Mouse (Mus musculus) CH12.LX (cell line): ENCODE measurements around the gene Gm20388. TPM values are rescaled to one million over a fixed set of nuclear protein-coding genes. Genes with fewer than 3 reads are reported as not detected.

ENCODE experiments used
- DNase-seq: peaks from one replicate; pipeline ENCODE4 v3.0.0-alpha.2; 2013; ENCODE audit errors: extremely low read depth
- H3K27ac ChIP-seq: 2 replicates; pipeline ENCODE4 v1.5.1; 2012; ENCODE audit warnings: low read depth, mild to moderate bottlenecking, control low read depth, moderate library complexity; ENCODE audit not compliant: insufficient read depth
- H3K27me3 ChIP-seq: replicated peaks from 2 replicates; pipeline ENCODE3; 2012; ENCODE audit warnings: inconsistent platforms
- H3K36me3 ChIP-seq, 2 experiments: replicated peaks in 1 of 2; 2 replicates each; pipeline versions ENCODE3 to v1.6.1; 2012; ENCODE audit warnings: inconsistent platforms in 1 of 2, low read length in 1 of 2, mild to moderate bottlenecking in 1 of 2, mixed read lengths in 1 of 2, moderate library complexity in 1 of 2; ENCODE audit not compliant: control insufficient read depth in 1 of 2, insufficient read depth in 1 of 2
- H3K4me1 ChIP-seq, 2 experiments: 2 replicates each; pipeline ENCODE4 v1.6.1; 2012; ENCODE audit warnings: inconsistent platforms in 1 of 2, moderate library complexity in 1 of 2; ENCODE audit not compliant: insufficient read depth in 2 of 2, control insufficient read depth in 1 of 2
- H3K4me2 ChIP-seq: 2 replicates; pipeline ENCODE4 v1.6.1; 2012; ENCODE audit warnings: low read depth, mild to moderate bottlenecking, control low read depth; ENCODE audit not compliant: poor library complexity, insufficient read depth, severe bottlenecking
- H3K4me3 ChIP-seq, 3 experiments: fragments of 150-350 bp in 1 of 3; sonication (generic) in 1 of 3; replicated peaks in 1 of 3; 2 replicates each; pipeline versions ENCODE3 to v1.5.1; 2011 to 2012; ENCODE audit warnings: low read depth in 2 of 3, low read length in 2 of 3, mild to moderate bottlenecking in 2 of 3, moderate library complexity in 2 of 3, control low read depth in 1 of 3, improper control_type of control experiment in 1 of 3, inconsistent platforms in 1 of 3, mixed read lengths in 1 of 3; ENCODE audit not compliant: poor library complexity in 1 of 3
- H3K79me2 ChIP-seq: replicated peaks from 2 replicates; pipeline ENCODE4 v1.6.1; 2012; ENCODE audit warnings: mild to moderate bottlenecking, moderate library complexity; ENCODE audit not compliant: control insufficient read depth, poor library complexity, insufficient read depth, severe bottlenecking; ENCODE audit errors: extremely low read depth
- H3K9ac ChIP-seq: 2 replicates; pipeline ENCODE4 v1.6.1; 2012; ENCODE audit warnings: low read depth, mild to moderate bottlenecking, control low read depth, moderate library complexity; ENCODE audit not compliant: insufficient read depth
- H3K9me3 ChIP-seq: replicated peaks from 2 replicates; pipeline ENCODE3; 2012; ENCODE audit warnings: low read length, inconsistent platforms, mixed read lengths
- BHLHE40 ChIP-seq: IDR thresholded peaks from 2 replicates; pipeline ENCODE4 v1.6.1; 2011; ENCODE audit warnings: mild to moderate bottlenecking, low read depth, low read length, improper control_type of control experiment
- ETS1 ChIP-seq: conservative IDR thresholded peaks from 2 replicates; pipeline ENCODE4 v1.6.1; 2012; ENCODE audit warnings: low read depth, mild to moderate bottlenecking, inconsistent platforms, low read length, improper control_type of control experiment, moderate library complexity
- GABPA ChIP-seq: IDR thresholded peaks from 2 replicates; pipeline ENCODE4 v1.6.1; 2012; ENCODE audit warnings: low read depth, low read length, improper control_type of control experiment, inconsistent platforms; ENCODE audit not compliant: insufficient replicate concordance
- IRF4 ChIP-seq: IDR thresholded peaks from 2 replicates; pipeline ENCODE4 v1.6.1; 2014; ENCODE audit warnings: low read depth, mild to moderate bottlenecking, inconsistent platforms, low read length, improper control_type of control experiment
- MEF2A ChIP-seq: IDR thresholded peaks from 2 replicates; pipeline ENCODE4 v1.6.1; 2014; ENCODE audit warnings: low read depth, mild to moderate bottlenecking, inconsistent platforms, low read length, improper control_type of control experiment, borderline replicate concordance
- MYC ChIP-seq: IDR thresholded peaks from 2 replicates; pipeline ENCODE4 v1.6.1; 2011; ENCODE audit warnings: low read depth, mild to moderate bottlenecking, improper control_type of control experiment, low read length
- NELFE ChIP-seq: IDR thresholded peaks from 2 replicates; pipeline ENCODE4 v1.6.1; 2011; ENCODE audit warnings: low read depth, low read length, improper control_type of control experiment
- NRF1 ChIP-seq: IDR thresholded peaks from 2 replicates; pipeline ENCODE4 v1.6.1; 2014; ENCODE audit warnings: low read depth, mild to moderate bottlenecking, inconsistent platforms, low read length, improper control_type of control experiment, moderate library complexity
- RAD21 ChIP-seq: IDR thresholded peaks from 2 replicates; pipeline ENCODE4 v1.6.1; 2011; ENCODE audit warnings: low read depth, mild to moderate bottlenecking, low read length, improper control_type of control experiment, moderate library complexity
- TCF12 ChIP-seq: IDR thresholded peaks from 2 replicates; pipeline ENCODE4 v1.6.1; 2014; ENCODE audit warnings: low read depth, mild to moderate bottlenecking, inconsistent platforms, low read length, improper control_type of control experiment
- USF1 ChIP-seq: IDR thresholded peaks from 2 replicates; pipeline ENCODE4 v1.6.1; 2014; ENCODE audit warnings: low read depth, mild to moderate bottlenecking, inconsistent platforms, low read length, improper control_type of control experiment
- dilution Hi-C: fragments of 300-500 bp; cut with MboI; formaldehyde crosslinking; loops from 2 replicates; pipeline ENCODE4 v1.14.3; 2020; ENCODE audit warnings: low sequenced_read_pairs; ENCODE audit not compliant: extremely low pct_unique_long_range_greater_than_20kb, extremely low pct_ligation_motif_present
- in situ Hi-C: fragments of 300-500 bp; cut with MboI; formaldehyde crosslinking; loops from 3 replicates; pipeline ENCODE4 v1.14.3; 2019; ENCODE audit warnings: low sequenced_read_pairs, low pct_ligation_motif_present, low pct_unique_long_range_greater_than_20kb, mixed read lengths
- polyA plus RNA-seq: library from polyadenylated mRNA; unstranded; fragments of >175 nt; gene quantifications from 2 replicates; pipeline ENCODE4 v1.2.1, GENCODE M21; 2012; ENCODE audit warnings: low read depth; ENCODE audit not compliant: insufficient read length
- total RNA-seq, 2 experiments: library from RNA; depleted of rRNA; stranded (reverse); fragments of 300-350 nt in 1 of 2; fragments of >200 nt in 1 of 2; gene quantifications; 2 replicates each; pipeline ENCODE4 v1.2.3; 2012 to 2014

Gm20388 gene
- total and polyA plus RNA-seq, 3 experiments, result 14.8 to 26.3 (median 22.2) TPM

DNA sequence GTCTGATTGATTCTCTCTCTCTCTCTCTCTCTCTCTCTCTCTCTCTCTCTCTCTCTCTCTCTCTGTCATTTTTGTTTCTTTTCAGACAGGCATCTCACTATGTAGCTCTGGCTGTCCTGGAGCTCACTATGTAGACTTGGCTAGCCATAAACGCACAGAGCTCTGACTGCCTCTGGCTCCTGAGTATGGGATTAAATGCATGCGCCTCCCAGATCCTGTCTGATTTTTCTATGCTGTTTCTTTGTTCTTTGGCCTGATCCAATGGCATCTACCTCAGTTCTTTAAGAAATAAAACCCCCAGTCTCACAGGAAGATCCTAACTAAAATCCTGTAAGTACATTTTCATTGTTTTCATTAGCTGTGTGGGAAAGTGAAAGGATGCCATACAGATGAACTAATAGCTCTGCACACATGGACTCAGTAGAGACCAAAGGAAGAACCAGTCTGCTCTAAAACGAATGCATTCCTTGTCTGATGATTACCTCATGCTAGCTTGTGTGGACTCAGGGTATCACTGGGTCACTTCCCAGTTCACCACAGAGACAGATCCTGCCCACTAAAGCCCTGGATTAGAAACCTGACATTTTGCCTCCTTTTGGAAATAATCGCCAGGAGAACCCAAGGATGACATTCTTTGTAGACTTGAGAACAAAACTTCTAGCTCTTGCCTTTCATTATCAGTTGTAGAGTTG lies 4156.6 kb downstream of the Gm20388 start:
- Histone ChIP-seq H3K36me3 (no peaks in the 10 kb centered on the region), H3K4me2 (no peak overlapping the region), H3K9me3 (no peaks in the 10 kb centered on the region), H3K9ac (no peak overlapping the region), H3K4me1 (peaks cover 0 to 19% of the 10 kb centered on the region in 2 experiments; a peak in 2 of 4 replicates), H3K27ac (no peak overlapping the region), H3K4me3 (no peak overlapping the region), H3K27me3 (no peaks in the 10 kb centered on the region), H3K79me2 (no peaks in the 10 kb centered on the region)
- DNase-seq, result no peak
- dilution Hi-C loops (no loop called here), in situ Hi-C loops (no loop called here)
- no peak for TF ChIP-seq ETS1

- dilution Hi-C loops (no loop called here), in situ Hi-C loops (no loop called here)
- Histone ChIP-seq H3K9ac (no peak overlapping the region), H3K79me2 (no peaks in the 10 kb centered on the region), H3K4me1 (peaks cover 0 to 16% of the 10 kb centered on the region in 2 experiments; a peak in 2 of 4 replicates), H3K27me3 (no peaks in the 10 kb centered on the region), H3K27ac (no peak overlapping the region), H3K9me3 (no peaks in the 10 kb centered on the region), H3K4me3 (no peak overlapping the region), H3K36me3 (no peaks in the 10 kb centered on the region), H3K4me2 (no peak overlapping the region)
- no peak for DNase-seq
- TF ChIP-seq IRF4 (no peak), TCF12 (no peak), MYC (no peak), NELFE (no peak), USF1 (no peak), NRF1 (no peak), BHLHE40 (no peak), MEF2A (no peak), RAD21 (no peak), GABPA (no peak)
Observed at GRCm38 (mm10) chr8:124070363-124071324, 4160.0 kb downstream of the Gm20388 start.
